Mouse (Mus musculus): ENCODE data around the gene Gas2l2.

Gas2l2 gene

GRCm38 (mm10) chr11:83429355-83429754, at the start of gene Gas2l2:
Gene Gas2l2 (minus strand): TSS chr11:83429455.
- DNase-seq = no peak

- peak; percentile 55 for DNase-seq
Observed at GRCm38 (mm10) chr11:83473235-83474016, 44.2 kb upstream of the Gas2l2 start.

- peak; percentile 98 for DNase-seq
Observed at GRCm38 (mm10) chr11:83472324-83473234, 43.3 kb upstream of the Gas2l2 start, which contains the start of gene Taf15. Gene Taf15 (plus strand): TSS chr11:83473086.

- DNase-seq = no peak
Observed at GRCm38 (mm10) chr11:83471766-83472165, 42.5 kb upstream of the Gas2l2 start.

GRCm38 (mm10) chr11:83468765-83469164, 39.5 kb upstream of the Gas2l2 start:
- no peak for DNase-seq

- DNase-seq = no peak
Observed at GRCm38 (mm10) chr11:83467120-83467652, 37.9 kb upstream of the Gas2l2 start.

- DNase-seq = no peak
Observed at GRCm38 (mm10) chr11:83465976-83466375, 36.7 kb upstream of the Gas2l2 start.

GRCm38 (mm10) chr11:83462711-83463244, 33.5 kb upstream of the Gas2l2 start, which contains the start of gene Mmp28:
Gene Mmp28 (minus strand): TSS chr11:83463071.
- peak; percentile 32 for DNase-seq

- no peak for DNase-seq
Observed at GRCm38 (mm10) chr11:83461462-83462027, 32.3 kb upstream of the Gas2l2 start.

GRCm38 (mm10) chr11:83457912-83458601, 28.8 kb upstream of the Gas2l2 start:
- DNase-seq = no peak

- DNase-seq = no peak
Observed at GRCm38 (mm10) chr11:83457257-83457656, 28.0 kb upstream of the Gas2l2 start.

- no peak for DNase-seq
Observed at GRCm38 (mm10) chr11:83455608-83456007, 26.4 kb upstream of the Gas2l2 start.

- DNase-seq = peak; percentile 56
Observed at GRCm38 (mm10) chr11:83454548-83454947, 25.3 kb upstream of the Gas2l2 start.

GRCm38 (mm10) chr11:83451281-83451680, 22.0 kb upstream of the Gas2l2 start:
- DNase-seq = no peak

- DNase-seq = no peak
Observed at GRCm38 (mm10) chr11:83450550-83450949, 21.3 kb upstream of the Gas2l2 start.

- DNase-seq = no peak
Observed at GRCm38 (mm10) chr11:83449298-83449697, 20.0 kb upstream of the Gas2l2 start.

GRCm38 (mm10) chr11:83448927-83449236, 19.6 kb upstream of the Gas2l2 start:
- DNase-seq = no peak

- DNase-seq = no peak
Observed at GRCm38 (mm10) chr11:83448021-83448926, 19.0 kb upstream of the Gas2l2 start.

GRCm38 (mm10) chr11:83447612-83448011, 18.4 kb upstream of the Gas2l2 start:
- DNase-seq = no peak

- no peak for DNase-seq
Observed at GRCm38 (mm10) chr11:83445001-83445400, 15.7 kb upstream of the Gas2l2 start.

- DNase-seq = peak; percentile 31
Observed at GRCm38 (mm10) chr11:83443824-83444223, 14.6 kb upstream of the Gas2l2 start.
